Mouse (Mus musculus) mammary gland, adult 2 months (tissue): ENCODE measurements around the gene Scap. TPM values are rescaled to one million over a fixed set of nuclear protein-coding genes. Genes with fewer than 3 reads are reported as not detected.

Experiments
- polyA plus RNA-seq: library from polyadenylated mRNA; depleted of rRNA; stranded (reverse); fragments of >200 nt; gene quantifications from 2 replicates; pipeline ENCODE4 v1.2.3, GENCODE M21; 2012; ENCODE audit warnings: low replicate concordance; rRNA removed

Scap gene
- 29.8 and 47.6 TPM in 2 replicates for polyA plus RNA-seq

DNA sequence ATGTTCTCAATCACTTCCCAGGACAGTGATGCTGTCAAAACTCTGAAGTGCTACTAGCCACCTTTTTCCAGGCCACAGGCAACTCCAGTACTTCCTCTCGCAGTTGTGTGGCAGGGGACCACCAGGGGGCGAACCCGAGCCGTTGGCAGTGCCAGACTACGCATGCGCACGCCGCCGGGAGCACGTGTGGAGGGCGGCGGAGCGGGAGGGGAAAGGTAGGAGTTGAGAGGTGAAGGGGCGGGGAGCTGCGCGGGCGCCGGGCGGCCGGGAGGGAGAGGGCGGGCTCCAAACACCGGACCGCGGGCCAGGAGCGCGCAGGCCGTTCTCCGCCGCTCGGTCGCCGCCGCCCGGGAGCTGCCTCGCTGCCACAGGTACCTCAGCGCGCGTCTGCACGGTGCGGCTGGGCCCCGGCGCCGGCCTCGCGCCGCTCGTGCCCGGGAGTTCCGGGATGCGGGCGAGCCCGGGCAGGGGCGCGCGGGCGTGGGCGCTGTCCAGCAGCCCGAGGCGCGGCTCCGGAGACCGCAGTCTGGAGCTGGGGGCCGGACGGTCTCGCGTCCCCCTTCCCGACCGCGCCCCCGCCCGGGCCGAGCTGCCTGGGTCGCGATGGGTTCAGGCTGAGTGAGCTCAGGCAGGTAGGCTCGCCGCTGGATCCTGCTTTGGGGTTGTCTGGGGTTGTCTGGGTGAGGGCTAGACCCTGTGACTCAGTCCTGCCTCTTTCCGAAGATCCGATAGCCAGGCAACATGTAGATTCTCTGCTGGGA is at the start of gene Scap:
Gene Scap, plus strand, starts transcription at position 154 of the 761 bp plus-strand sequence.

DNA sequence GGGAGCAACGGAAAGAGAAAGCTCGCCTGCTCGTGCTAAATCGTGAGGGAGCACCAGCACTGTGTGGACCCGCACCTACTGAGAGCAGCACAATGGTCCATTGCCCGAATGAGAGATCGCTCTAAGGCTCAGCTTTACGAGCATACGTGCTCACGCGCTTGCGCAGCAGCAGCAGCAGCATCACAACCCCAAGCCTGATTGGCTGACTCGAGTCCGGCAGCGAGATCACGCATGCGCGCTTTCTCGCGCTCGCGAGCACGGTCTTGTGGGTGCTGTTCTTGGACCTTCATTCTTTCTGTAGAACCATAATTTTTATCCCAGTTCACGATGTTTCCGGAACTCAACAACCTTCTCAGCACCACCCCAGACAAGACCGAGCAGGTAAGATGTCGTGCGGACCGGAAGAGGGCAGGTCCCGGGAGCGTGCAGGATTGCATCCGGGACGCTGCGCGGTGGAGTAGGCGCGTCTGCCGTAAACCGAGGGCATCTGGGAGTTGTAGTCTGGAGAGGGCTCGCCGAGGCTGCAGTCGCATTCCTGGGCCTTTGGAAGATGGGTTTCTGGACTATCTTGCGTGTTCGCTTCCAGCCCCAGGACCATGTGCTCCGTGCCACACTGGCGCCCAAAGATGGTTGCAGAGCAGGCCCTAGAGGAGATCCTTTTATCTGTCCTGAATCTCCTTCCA is 28.0 kb upstream of the Scap start, which contains the start of gene Elp6:
Gene Elp6, plus strand, starts transcription at position 205 of the 683 bp plus-strand sequence.

DNA sequence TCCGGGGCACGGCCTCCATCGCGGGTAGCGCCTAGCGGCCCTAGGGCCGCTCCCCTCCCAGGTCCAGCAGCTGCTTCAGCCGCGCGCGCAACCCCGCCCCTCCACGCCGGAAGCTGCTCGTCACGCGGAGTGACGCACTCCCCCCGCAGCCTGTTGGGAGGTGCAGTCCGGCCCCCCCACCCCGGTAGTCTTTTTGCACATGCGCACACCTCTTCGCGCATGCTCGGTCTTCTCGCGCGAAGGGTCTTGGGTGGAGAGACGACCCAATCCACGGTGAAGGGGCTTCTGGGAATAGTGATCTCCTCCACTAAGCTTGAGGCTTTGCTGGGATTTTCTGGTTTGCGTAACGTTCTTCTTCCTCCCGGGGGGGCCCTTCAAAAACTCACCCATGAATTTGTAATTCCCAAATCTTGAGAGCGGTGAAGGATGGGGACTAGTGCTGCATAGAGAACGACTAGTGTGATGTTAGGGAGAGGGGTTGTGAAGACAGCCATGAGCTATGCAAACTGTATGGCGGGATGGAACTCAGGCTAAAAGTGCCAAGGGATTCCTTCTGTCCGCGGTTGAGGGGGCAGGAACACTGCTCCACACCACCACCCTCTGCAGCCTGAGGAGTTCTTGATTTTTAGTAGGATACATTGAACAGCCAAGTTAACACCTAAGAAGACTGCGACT is 75.1 kb downstream of the Scap start, which contains the start of gene Ptpn23:
Gene Ptpn23, minus strand, starts transcription at position 115 of the 675 bp plus-strand sequence.

DNA sequence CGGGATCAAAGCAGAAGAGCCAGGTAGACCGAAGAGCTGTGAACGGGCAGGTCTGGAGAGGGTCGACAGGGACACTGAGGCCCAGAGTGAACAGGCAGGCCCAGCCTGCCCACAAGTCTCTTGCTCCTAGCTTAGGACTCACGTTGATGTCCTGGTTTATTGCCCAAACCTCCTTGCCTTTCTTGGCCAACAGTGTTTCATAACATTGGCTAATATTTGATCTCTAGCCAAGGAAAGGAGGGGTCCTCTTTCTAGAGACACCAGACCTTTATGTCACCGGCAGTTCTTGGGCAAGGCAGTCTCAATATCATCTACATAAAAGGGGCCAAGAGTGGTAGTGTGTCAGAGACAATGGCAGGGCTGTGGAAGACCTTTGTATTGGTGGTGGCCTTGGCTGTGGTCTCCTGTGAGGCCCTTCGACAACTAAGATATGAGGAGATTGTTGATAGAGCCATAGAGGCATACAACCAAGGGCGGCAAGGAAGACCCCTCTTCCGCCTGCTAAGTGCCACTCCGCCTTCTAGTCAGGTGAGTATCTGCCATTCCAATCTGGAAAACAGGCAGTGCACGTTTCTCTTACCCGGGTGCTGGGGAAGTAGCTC is 86.5 kb downstream of the Scap start, which contains the start of gene Ngp:
Gene Ngp, plus strand, starts transcription at position 237 of the 602 bp plus-strand sequence.

Other genes with a start within 250 kb of the Scap start
- gene Smarcc1, start 215.6 kb upstream of the Scap start, polyA plus RNA-seq: 14.3 and 21.7 TPM in 2 replicates
- gene Dhx30, start 215.5 kb upstream of the Scap start, polyA plus RNA-seq: 57.0 and 78.8 TPM in 2 replicates
- 1.1 and 1.2 TPM in 2 replicates for gene Cspg5, start 89.5 kb upstream of the Scap start, polyA plus RNA-seq
- gene Elp6, start 28.1 kb upstream of the Scap start, polyA plus RNA-seq: 8.9 and 10.9 TPM in 2 replicates
- gene Ptpn23, start 74.9 kb downstream of the Scap start, polyA plus RNA-seq: 20.2 and 38.0 TPM in 2 replicates
- 2.5 and 5.8 TPM in 2 replicates for gene Ngp, start 86.5 kb downstream of the Scap start, polyA plus RNA-seq
- gene Klhl18, start 143.4 kb downstream of the Scap start, polyA plus RNA-seq: 18.8 and 23.4 TPM in 2 replicates
- 0.57 and 1.3 TPM in 2 replicates for gene Kif9, start 143.7 kb downstream of the Scap start, polyA plus RNA-seq
- 39.5 and 44.6 TPM in 2 replicates for gene Setd2, start 199.3 kb downstream of the Scap start, polyA plus RNA-seq